Mouse (Mus musculus): ENCODE results near the gene Hs3st4.

GRCm38 (mm10) chr7:124037281-124037700, 54.6 kb downstream of the Hs3st4 start:
- no peak for TF ChIP-seq CTCF (IDR thresholded peaks at IDR 0.05; ENCODE audit: control insufficient read depth, insufficient read depth, low read length)
- TF ChIP-seq POLR2A (IDR thresholded peaks at IDR 0.05; ENCODE audit: borderline replicate concordance, control insufficient read depth, low read depth, low read length): no peak
